Mouse (Mus musculus) ovary, adult 18-20 months (tissue): ENCODE data around the gene Slc35f4.

Experiments
- DNase-seq: peaks from one replicate; pipeline ENCODE4 v3.0.0; 2022; ENCODE audit warnings: low spot score, mixed read lengths

Slc35f4 gene

GRCm38 (mm10) chr14:49348897-49349250 is 177.0 kb downstream of the Slc35f4 start:
- no peak for DNase-seq

GRCm38 (mm10) chr14:49348164-49348896 is 177.5 kb downstream of the Slc35f4 start:
- no peak for DNase-seq

- DNase-seq: no peak
Measured at GRCm38 (mm10) chr14:49345835-49346234, 180.0 kb downstream of the Slc35f4 start.

- no peak for DNase-seq
Measured at GRCm38 (mm10) chr14:49337011-49337410, 188.8 kb downstream of the Slc35f4 start.

GRCm38 (mm10) chr14:49333841-49334240 is 192.0 kb downstream of the Slc35f4 start:
- no peak for DNase-seq

GRCm38 (mm10) chr14:49316493-49316894 is 209.4 kb downstream of the Slc35f4 start:
- DNase-seq: no peak

- DNase-seq: no peak
Measured at GRCm38 (mm10) chr14:49313981-49314380, 211.9 kb downstream of the Slc35f4 start.

- no peak for DNase-seq
Measured at GRCm38 (mm10) chr14:49313376-49313775, 212.5 kb downstream of the Slc35f4 start.

GRCm38 (mm10) chr14:49311548-49311947 is 214.3 kb downstream of the Slc35f4 start:
- DNase-seq: no peak

GRCm38 (mm10) chr14:49311091-49311492 is 214.8 kb downstream of the Slc35f4 start:
- no peak for DNase-seq

- no peak for DNase-seq
Measured at GRCm38 (mm10) chr14:49309670-49310069, 216.2 kb downstream of the Slc35f4 start.

- no peak for DNase-seq
Measured at GRCm38 (mm10) chr14:49308591-49308990, 217.3 kb downstream of the Slc35f4 start.

GRCm38 (mm10) chr14:49307842-49308241 is 218.0 kb downstream of the Slc35f4 start:
- DNase-seq: no peak

GRCm38 (mm10) chr14:49305534-49306409 is 220.1 kb downstream of the Slc35f4 start:
- no peak for DNase-seq

- no peak for DNase-seq
Measured at GRCm38 (mm10) chr14:49302271-49302857, 223.5 kb downstream of the Slc35f4 start.

GRCm38 (mm10) chr14:49300981-49301619 is 224.7 kb downstream of the Slc35f4 start:
- peak; percentile 9 for DNase-seq

- no peak for DNase-seq
Measured at GRCm38 (mm10) chr14:49300326-49300725, 225.5 kb downstream of the Slc35f4 start.

- no peak for DNase-seq
Measured at GRCm38 (mm10) chr14:49293802-49294449, 231.9 kb downstream of the Slc35f4 start.

- DNase-seq: no peak
Measured at GRCm38 (mm10) chr14:49290029-49290745, 235.7 kb downstream of the Slc35f4 start.

- no peak for DNase-seq
Measured at GRCm38 (mm10) chr14:49283784-49284655, 241.8 kb downstream of the Slc35f4 start.
